Mouse (Mus musculus) ES-E14 (cell line): Measurements from ENCODE around the gene Abcc9.

ENCODE experiments used
- CHD2 ChIP-seq: IDR thresholded peaks from 2 replicates; pipeline ENCODE4 v1.6.1; 2014; ENCODE audit warnings: mild to moderate bottlenecking, low read depth, low read length, inconsistent platforms
- HCFC1 ChIP-seq: IDR thresholded peaks from 2 replicates; pipeline ENCODE4 v1.6.1; 2012; ENCODE audit warnings: low read length, inconsistent platforms, borderline replicate concordance; ENCODE audit not compliant: insufficient read depth
- ZC3H11A ChIP-seq: IDR thresholded peaks from 2 replicates; pipeline ENCODE4 v1.6.1; 2012; ENCODE audit warnings: low read depth, mild to moderate bottlenecking, inconsistent platforms, low read length, borderline replicate concordance
- ZNF384 ChIP-seq: IDR thresholded peaks from 2 replicates; pipeline ENCODE4 v1.6.1; 2012; ENCODE audit warnings: low read depth, low read length, inconsistent platforms

GRCm38 (mm10) chr6:142708369-142708768, 6.3 kb upstream of the Abcc9 start:
- TF ChIP-seq ZC3H11A (no peak), ZNF384 (no peak), CHD2 (no peak), HCFC1 (no peak)
